Comparison of ENCODE assay signal across 27 mouse cellular contexts in genomic region chr4:10920622-10921021, GRCm38 (mm10). TPM values are rescaled to one million over a fixed set of nuclear protein-coding genes. Genes with fewer than 3 reads are reported as not detected.
DNase-seq lines count a peak whose midpoint lies in the region; ATAC-seq and TF ChIP-seq lines count a peak whose summit lies in the region.
"Had no signal": no experiment of that assay in that cellular context is flagged by ENCODE, and none has a peak within 500 bp of the region (broad histone marks: within the 10 kb centered on the region; RNA-seq: fewer than 3 reads in every experiment).

No protein-coding gene starts in this region.

- H3K27me3 ChIP-seq in heart, embryonic 10.5 days (ENCODE audit: insufficient read depth, poor library complexity, severe bottlenecking) = no peaks in the 10 kb centered on the region
- H3K27me3 ChIP-seq in heart, embryonic 11.5 days (ENCODE audit: control insufficient read depth, insufficient read depth, low read length) = no peaks in the 10 kb centered on the region
- no peaks in the 10 kb centered on the region for H3K27me3 ChIP-seq in limb, embryonic 10.5 days (ENCODE audit: low read depth, poor library complexity, severe bottlenecking)
- H3K27me3 ChIP-seq: embryonic facial prominence, embryonic 12.5 days; embryonic facial prominence, embryonic 15.5 days; heart, embryonic 12.5 days; heart, embryonic 15.5 days had no signal

- no peaks in the 10 kb centered on the region for H3K9me3 ChIP-seq in heart, embryonic 10.5 days
- H3K9me3 ChIP-seq in heart, embryonic 11.5 days (replicated peaks; ENCODE audit: control insufficient read depth, low read length) = no peaks in the 10 kb centered on the region
- H3K9me3 ChIP-seq in limb, embryonic 10.5 days (replicated peaks) = no peaks in the 10 kb centered on the region
- H3K9me3 ChIP-seq: embryonic facial prominence, embryonic 12.5 days; embryonic facial prominence, embryonic 15.5 days; heart, embryonic 12.5 days; heart, embryonic 15.5 days had no signal

- H3K4me3 ChIP-seq in heart, embryonic 10.5 days = no peak overlapping the region
- H3K4me3 ChIP-seq in heart, embryonic 11.5 days (ENCODE audit: low read depth, low read length) = no peak overlapping the region
- no peak overlapping the region for H3K4me3 ChIP-seq in limb, embryonic 10.5 days
- H3K4me3 ChIP-seq in layer of hippocampus, adult 2 months = no peak overlapping the region
- H3K4me3 ChIP-seq: embryonic facial prominence, embryonic 12.5 days; embryonic facial prominence, embryonic 15.5 days; gastrocnemius, adult 2 months; heart, adult 2 months; heart, embryonic 12.5 days; heart, embryonic 15.5 days had no signal

- H3K27ac ChIP-seq in heart, embryonic 10.5 days = no peak overlapping the region
- H3K27ac ChIP-seq in heart, embryonic 11.5 days (ENCODE audit: low read depth, low read length) = no peak overlapping the region
- no peak overlapping the region for H3K27ac ChIP-seq in limb, embryonic 10.5 days
- no peak overlapping the region for H3K27ac ChIP-seq in layer of hippocampus, adult 2 months
- H3K27ac ChIP-seq: embryonic facial prominence, embryonic 12.5 days; embryonic facial prominence, embryonic 15.5 days; gastrocnemius, adult 2 months; heart, adult 2 months; heart, embryonic 15.5 days; hindbrain, embryonic 14.5 days; hindbrain, postnatal 0 days had no signal

- H3K36me3 ChIP-seq in heart, embryonic 10.5 days = no peaks in the 10 kb centered on the region
- no peaks in the 10 kb centered on the region for H3K36me3 ChIP-seq in heart, embryonic 11.5 days (ENCODE audit: control insufficient read depth, insufficient read depth, low read length)
- H3K36me3 ChIP-seq in limb, embryonic 10.5 days = no peaks in the 10 kb centered on the region
- H3K36me3 ChIP-seq: embryonic facial prominence, embryonic 12.5 days; embryonic facial prominence, embryonic 15.5 days; heart, embryonic 12.5 days; heart, embryonic 15.5 days had no signal

- peaks cover 16% of the 10 kb centered on the region for H3K4me1 ChIP-seq in heart, embryonic 10.5 days
- H3K4me1 ChIP-seq in heart, embryonic 11.5 days (ENCODE audit: control insufficient read depth, insufficient read depth, low read length) = peaks cover 15% of the 10 kb centered on the region
- H3K4me1 ChIP-seq in limb, embryonic 10.5 days = peaks cover 12% of the 10 kb centered on the region; the same call in 1 of the 2 replicates
- H3K4me1 ChIP-seq: embryonic facial prominence, embryonic 12.5 days had no signal

- 82% methylated on average over 6 of the region's 6 CpGs for WGBS in heart, embryonic 10.5 days
- 85% methylated on average over 6 of the region's 6 CpGs for WGBS in heart, embryonic 11.5 days (ENCODE audit: insufficient replicate concordance)
- WGBS in limb, embryonic 10.5 days = 89% methylated on average over 6 of the region's 6 CpGs

- peak; percentile 54 for DNase-seq in heart, embryonic 10.5 days (ENCODE audit: low spot score)
- DNase-seq in testis, postnatal 10 days (ENCODE audit: low spot score) = peak; percentile 5
- DNase-seq in testis, postnatal 14 days (ENCODE audit: low spot score) = no peak
- peak; percentile 14 for DNase-seq in limb, embryonic 10.5 days (ENCODE audit: low spot score)
- DNase-seq in layer of hippocampus, adult 2 months (ENCODE audit: low spot score in 2 of 2) = no peak
- no peak for DNase-seq in adrenal gland, postnatal 10 days
- DNase-seq: adrenal gland, adult 2 months; adrenal gland, postnatal 25 days; cerebellum, adult 18-20 months; cerebellum, adult 9-10 months; cerebellum, postnatal 14 days; forebrain, postnatal 0 days; gastrocnemius, adult 2 months; gastrocnemius, postnatal 14 days; heart, postnatal 14 days; heart, postnatal 4 days had no signal

- H3K9ac ChIP-seq in heart, embryonic 11.5 days (ENCODE audit: low read depth, low read length) = no peak overlapping the region
- H3K9ac ChIP-seq: embryonic facial prominence, embryonic 12.5 days; embryonic facial prominence, embryonic 15.5 days; forebrain, postnatal 0 days; heart, embryonic 12.5 days; heart, embryonic 15.5 days; hindbrain, embryonic 14.5 days had no signal

- no peak for TF ChIP-seq CTCF in layer of hippocampus, adult 2 months (conservative IDR thresholded peaks at IDR 0.05)

- no peak overlapping the region for H3K4me2 ChIP-seq in heart, embryonic 11.5 days
- H3K4me2 ChIP-seq: embryonic facial prominence, embryonic 12.5 days; embryonic facial prominence, embryonic 15.5 days; heart, embryonic 12.5 days; heart, embryonic 15.5 days; hindbrain, embryonic 14.5 days had no signal

- no peak for ATAC-seq in heart, embryonic 11.5 days (replicated peaks; ENCODE audit: insufficient number of reproducible peaks, low FRiP score, low TSS enrichment)
- ATAC-seq: CD4-positive, CD25-positive, alpha-beta regulatory T cell, adult 4 months; forebrain, embryonic 14.5 days; hindbrain, postnatal 0 days; inflammation-experienced regulatory T-cells, adult 6 months had no signal

RNA-seq across cellular contexts. Expression of gene 2610301B20Rik, which starts 46.3 kb away (rescaled TPM):
- polyA plus RNA-seq in heart, embryonic 10.5 days (2016; fragmentation: Nextera tagmentation; extraction: Ambion mirVana) = 22.9 and 23.8 TPM in 2 replicates
- polyA plus RNA-seq in heart, embryonic 11.5 days (2014; fragmentation: Nextera tagmentation; extraction: Ambion mirVana) = 24.9 and 27.7 TPM in 2 replicates
- polyA plus RNA-seq in limb, embryonic 10.5 days (2016; fragmentation: Nextera tagmentation; extraction: Ambion mirVana) = 20.1 and 26.6 TPM in 2 replicates
- 10 to 100 TPM; 35.6 to 39.0 TPM for total RNA-seq in layer of hippocampus, adult 2 months (2021)
- total RNA-seq in adrenal gland, postnatal 10 days (2021) = 10 to 100 TPM; 15.2 to 16.6 TPM

Comparison
In these comparisons a context has a peak if more than half of its experiments do, and no peak if none do; other contexts are left out.
1. DNase-seq: peak in heart, embryonic 10.5 days (single experiment), testis, postnatal 10 days (single experiment) and limb, embryonic 10.5 days (single experiment); none in testis, postnatal 14 days (single experiment), layer of hippocampus, adult 2 months (0 of 2) and adrenal gland, postnatal 10 days (single experiment).